Mouse (Mus musculus): ENCODE results near the gene Hspa4. TPM values are rescaled to one million over a fixed set of nuclear protein-coding genes. Genes with fewer than 3 reads are reported as not detected.
"Not testable (repeated sequence)": the region's sequence is repeated elsewhere in the genome, so short reads cannot be mapped to it uniquely, and the experiment has no call there.

Hspa4 gene
- polyA plus RNA-seq, 1 experiment from 2014 or later: 95.9 TPM

GRCm38 (mm10) chr11:53324512-53324968 is 24.3 kb upstream of the Hspa4 start, which contains the start of gene Zcchc10:
Zcchc10 (plus strand) TSS chr11:53324679.
- Histone ChIP-seq H3K27ac (peak within 1 kb of the TSS; percentile 65), H3K4me2 (peak within 1 kb of the TSS; percentile 56), H3K9ac (peak within 1 kb of the TSS; percentile 80), H3K4me3 (replicated peaks) (peak within 1 kb of the TSS; percentile 80), H3K9me3 (no peaks in the 10 kb centered on the region), H3K4me1 (peaks cover 9% of the 10 kb centered on the region), H3K27me3 (no peaks in the 10 kb centered on the region; the same call in 1 of the 2 replicates), H3K36me3 (replicated peaks) (peaks cover 18% of the 10 kb centered on the region)
- ATAC-seq (ENCODE audit: low FRiP score): peak; percentile 96
- WGBS: 0% methylated on average over 21 of the region's 21 CpGs

GRCm38 (mm10) chr11:53319867-53320266 is 19.6 kb upstream of the Hspa4 start:
- ATAC-seq (ENCODE audit: low FRiP score): not testable (repeated sequence)

GRCm38 (mm10) chr11:53318568-53318967 is 18.3 kb upstream of the Hspa4 start:
- H3K9ac ChIP-seq; H3K9me3 ChIP-seq; H3K4me1 ChIP-seq; H3K27me3 ChIP-seq; H3K27ac ChIP-seq; H3K4me2 ChIP-seq; ATAC-seq (ENCODE audit: low FRiP score); H3K36me3 ChIP-seq (replicated peaks); H3K4me3 ChIP-seq (replicated peaks): not testable (repeated sequence)
- 83% methylated on average over 3 of the region's 3 CpGs for WGBS

More at GRCm38 (mm10) chr11:53319867-53320266, 19.6 kb upstream of the Hspa4 start:
- H3K36me3 ChIP-seq (replicated peaks); H3K9me3 ChIP-seq; H3K27me3 ChIP-seq; H3K27ac ChIP-seq; H3K4me1 ChIP-seq; H3K4me3 ChIP-seq (replicated peaks); H3K4me2 ChIP-seq; H3K9ac ChIP-seq: not testable (repeated sequence)
- 94% methylated on average over 13 of the region's 13 CpGs for WGBS

GRCm38 (mm10) chr11:53318041-53318440 is 17.8 kb upstream of the Hspa4 start:
- no peak for ATAC-seq (ENCODE audit: low FRiP score)
- no peaks in the 10 kb centered on the region for H3K4me1 ChIP-seq
- H3K4me3 ChIP-seq (replicated peaks): no peak overlapping the region
- H3K36me3 ChIP-seq (replicated peaks): no peaks in the 10 kb centered on the region
- H3K9ac ChIP-seq: no peak overlapping the region
- H3K9me3 ChIP-seq: no peaks in the 10 kb centered on the region
- H3K27ac ChIP-seq: no peak overlapping the region
- H3K27me3 ChIP-seq: no peaks in the 10 kb centered on the region; the same call in 1 of the 2 replicates
- 83% methylated on average over 7 of the region's 7 CpGs for WGBS
- no peak overlapping the region for H3K4me2 ChIP-seq

GRCm38 (mm10) chr11:53316996-53317395 is 16.7 kb upstream of the Hspa4 start:
- no peaks in the 10 kb centered on the region for H3K4me1 ChIP-seq
- H3K27me3 ChIP-seq: no peaks in the 10 kb centered on the region
- no peaks in the 10 kb centered on the region for H3K36me3 ChIP-seq (replicated peaks)
- H3K9me3 ChIP-seq: no peaks in the 10 kb centered on the region
- ATAC-seq (ENCODE audit: low FRiP score): no peak
- H3K9ac ChIP-seq: no peak overlapping the region
- 54% methylated on average over 6 of the region's 6 CpGs for WGBS
- H3K27ac ChIP-seq: no peak overlapping the region
- no peak overlapping the region for H3K4me2 ChIP-seq
- no peak overlapping the region for H3K4me3 ChIP-seq (replicated peaks)

GRCm38 (mm10) chr11:53314770-53315173 is 14.5 kb upstream of the Hspa4 start:
- no peak overlapping the region for H3K27ac ChIP-seq
- no peak overlapping the region for H3K4me2 ChIP-seq
- H3K36me3 ChIP-seq (replicated peaks): no peaks in the 10 kb centered on the region
- H3K9ac ChIP-seq: no peak overlapping the region
- no peak overlapping the region for H3K4me3 ChIP-seq (replicated peaks)
- WGBS: 79% methylated on average over 1 of the region's 1 CpGs
- ATAC-seq (ENCODE audit: low FRiP score): no peak
- no peaks in the 10 kb centered on the region for H3K9me3 ChIP-seq
- H3K27me3 ChIP-seq: no peaks in the 10 kb centered on the region
- H3K4me1 ChIP-seq: no peaks in the 10 kb centered on the region

- not testable (repeated sequence) for H3K4me3 ChIP-seq (replicated peaks); H3K4me1 ChIP-seq; H3K9me3 ChIP-seq; H3K9ac ChIP-seq; H3K36me3 ChIP-seq (replicated peaks); H3K4me2 ChIP-seq; H3K27ac ChIP-seq; H3K27me3 ChIP-seq; ATAC-seq (ENCODE audit: low FRiP score)
- WGBS: 83% methylated on average over 1 of the region's 1 CpGs
Measured at GRCm38 (mm10) chr11:53312823-53313222, 12.6 kb upstream of the Hspa4 start.

GRCm38 (mm10) chr11:53311385-53311784 is 11.1 kb upstream of the Hspa4 start:
- 15% methylated on average over 1 of the region's 1 CpGs for WGBS
- no peaks in the 10 kb centered on the region for H3K4me1 ChIP-seq
- ATAC-seq (ENCODE audit: low FRiP score): no peak

GRCm38 (mm10) chr11:53308884-53309310 is 8.6 kb upstream of the Hspa4 start:
- no peak for ATAC-seq (ENCODE audit: low FRiP score)
- Histone ChIP-seq H3K27ac (no peak overlapping the region), H3K4me2 (no peak overlapping the region), H3K9me3 (no peaks in the 10 kb centered on the region), H3K4me3 (replicated peaks) (no peak overlapping the region), H3K4me1 (no peaks in the 10 kb centered on the region), H3K9ac (no peak overlapping the region), H3K27me3 (no peaks in the 10 kb centered on the region), H3K36me3 (replicated peaks) (no peaks in the 10 kb centered on the region)
- WGBS: 82% methylated on average over 2 of the region's 2 CpGs

More at GRCm38 (mm10) chr11:53311385-53311784, 11.1 kb upstream of the Hspa4 start:
- Histone ChIP-seq H3K4me3 (replicated peaks) (no peak overlapping the region), H3K27me3 (no peaks in the 10 kb centered on the region), H3K9me3 (no peaks in the 10 kb centered on the region), H3K4me2 (no peak overlapping the region), H3K9ac (no peak overlapping the region), H3K36me3 (replicated peaks) (no peaks in the 10 kb centered on the region), H3K27ac (no peak overlapping the region)

- Histone ChIP-seq H3K27ac (no peak overlapping the region), H3K4me2 (no peak overlapping the region), H3K36me3 (replicated peaks) (no peaks in the 10 kb centered on the region), H3K9ac (no peak overlapping the region), H3K4me3 (replicated peaks) (no peak overlapping the region), H3K4me1 (no peaks in the 10 kb centered on the region), H3K27me3 (no peaks in the 10 kb centered on the region), H3K9me3 (no peaks in the 10 kb centered on the region)
- no peak for ATAC-seq (ENCODE audit: low FRiP score)
Measured at GRCm38 (mm10) chr11:53308251-53308864, 8.1 kb upstream of the Hspa4 start.

- Histone ChIP-seq H3K27me3 (no peaks in the 10 kb centered on the region), H3K9ac (no peak overlapping the region), H3K4me3 (replicated peaks) (no peak overlapping the region), H3K4me2 (no peak overlapping the region), H3K9me3 (no peaks in the 10 kb centered on the region), H3K27ac (no peak overlapping the region), H3K36me3 (replicated peaks) (no peaks in the 10 kb centered on the region), H3K4me1 (no peaks in the 10 kb centered on the region)
- ATAC-seq (ENCODE audit: low FRiP score): no peak
- WGBS: 77% methylated on average over 10 of the region's 10 CpGs
Measured at GRCm38 (mm10) chr11:53307558-53308065, 7.4 kb upstream of the Hspa4 start.

- Histone ChIP-seq H3K27ac (no peak overlapping the region), H3K4me3 (replicated peaks) (no peak overlapping the region), H3K36me3 (replicated peaks) (no peaks in the 10 kb centered on the region), H3K27me3 (no peaks in the 10 kb centered on the region), H3K4me1 (no peaks in the 10 kb centered on the region), H3K4me2 (no peak overlapping the region), H3K9ac (no peak overlapping the region), H3K9me3 (no peaks in the 10 kb centered on the region)
- WGBS: 92% methylated on average over 2 of the region's 2 CpGs
- no peak for ATAC-seq (ENCODE audit: low FRiP score)
Measured at GRCm38 (mm10) chr11:53306965-53307364, 6.7 kb upstream of the Hspa4 start.
